Mouse (Mus musculus) limb, embryonic 11.5 days (tissue): ENCODE measurements at regions not wholly inside any gene's neighbourhood (a gene's known extent, or its start where the extent isn't known, plus 50 kb on each side); places are given as distances from the start of the nearest gene placed in this dataset.

Experiments
- ATAC-seq: fragments of 200-750 bp; cut with Nextera tagmentation; 2 replicates; pipeline ENCODE4 v1.8.0; 2017; ENCODE audit warnings: low read depth; ENCODE audit not compliant: insufficient number of reproducible peaks, low FRiP score, low TSS enrichment
- DNase-seq: peaks from one replicate; pipeline ENCODE4 v3.0.0-alpha.2; 2015; ENCODE audit warnings: low spot score
- H3K27ac ChIP-seq: fragments of 300-500 bp; sonication (generic); replicated peaks from 2 replicates; pipeline ENCODE4 v1.5.1; 2014; ENCODE audit warnings: low read depth, mild to moderate bottlenecking, low read length
- H3K27me3 ChIP-seq: fragments of 300-500 bp; sonication (generic); 2 replicates; pipeline ENCODE4 v1.6.1; 2014; ENCODE audit warnings: mild to moderate bottlenecking, low read length, mixed read lengths; ENCODE audit not compliant: control insufficient read depth, insufficient read depth
- H3K36me3 ChIP-seq: fragments of 300-500 bp; sonication (generic); 2 replicates; pipeline ENCODE4 v1.6.1; 2014; ENCODE audit warnings: mild to moderate bottlenecking, low read length, moderate library complexity, mixed read lengths; ENCODE audit not compliant: control insufficient read depth, insufficient read depth
- H3K4me1 ChIP-seq: fragments of 300-500 bp; sonication (generic); 2 replicates; pipeline ENCODE4 v1.6.1; 2014; ENCODE audit warnings: low read length, mixed read lengths; ENCODE audit not compliant: control insufficient read depth, insufficient read depth
- H3K4me2 ChIP-seq: fragments of 300-500 bp; sonication (generic); 2 replicates; pipeline ENCODE4 v1.6.1; 2014; ENCODE audit warnings: low read depth, mild to moderate bottlenecking, moderate library complexity; ENCODE audit not compliant: severe bottlenecking
- H3K4me3 ChIP-seq: fragments of 300-500 bp; sonication (generic); 2 replicates; pipeline ENCODE4 v1.5.1; 2014; ENCODE audit warnings: low read depth, low read length
- H3K9ac ChIP-seq: fragments of 300-500 bp; sonication (generic); 2 replicates; pipeline ENCODE4 v1.6.1; 2014; ENCODE audit warnings: mild to moderate bottlenecking, low read length
- H3K9me3 ChIP-seq: fragments of 300-500 bp; sonication (generic); 2 replicates; pipeline ENCODE4 v1.6.1; 2016; ENCODE audit warnings: low read length; ENCODE audit not compliant: control insufficient read depth
- WGBS: fragments of 180-500 bp; shearing (Covaris S2); extraction: QIAGEN DNeasy Blood & Tissue Kit; methylation state at CpG from one replicate; pipeline ENCODE4 v1.1.7; 2014; 5-methylcytosine and 5-hydroxymethylcytosine counted together

GRCm38 (mm10) chr5:54543556-54544061 is 545.3 kb downstream of the Stim2 start:
- DNase-seq (no peak), ATAC-seq (no peak)
- H3K27ac ChIP-seq: no peak overlapping the region
- H3K4me1 ChIP-seq: no peaks in the 10 kb centered on the region
- H3K9ac ChIP-seq: no peak overlapping the region
- no peak overlapping the region for H3K4me2 ChIP-seq
- no peak overlapping the region for H3K4me3 ChIP-seq
- no peaks in the 10 kb centered on the region for H3K9me3 ChIP-seq
- no peaks in the 10 kb centered on the region for H3K36me3 ChIP-seq
- 72% methylated on average over 3 of the region's 3 CpGs for WGBS
- no peaks in the 10 kb centered on the region for H3K27me3 ChIP-seq

DNA sequence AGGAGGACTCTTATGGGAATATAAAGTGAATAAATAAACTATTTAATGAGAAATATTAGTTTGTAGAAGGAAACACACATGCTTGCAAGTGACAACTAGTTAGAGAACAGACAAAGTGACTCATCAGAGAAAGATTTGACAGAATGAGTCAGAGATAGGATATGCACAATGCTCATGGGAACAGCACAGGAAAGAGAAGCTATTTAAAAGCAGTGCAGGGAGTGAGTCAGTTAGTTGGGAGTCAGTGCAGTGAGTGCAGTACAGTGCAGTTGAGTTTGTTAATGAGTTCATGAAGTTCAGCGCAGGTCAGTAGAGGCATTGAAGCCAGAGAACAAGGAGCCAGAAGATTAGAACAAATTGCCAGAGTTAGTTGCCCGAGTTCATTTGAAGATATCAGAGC is 580.2 kb downstream of the Stim2 start:
- Histone ChIP-seq H3K36me3 (no peaks in the 10 kb centered on the region), H3K4me2 (no peak overlapping the region), H3K27me3 (no peaks in the 10 kb centered on the region), H3K4me1 (no peaks in the 10 kb centered on the region), H3K4me3 (no peak overlapping the region), H3K9ac (no peak overlapping the region), H3K27ac (no peak overlapping the region), H3K9me3 (no peaks in the 10 kb centered on the region)
- DNase-seq (no peak), ATAC-seq (no peak)
- WGBS: 82% methylated on average over 2 of the region's 2 CpGs

DNA sequence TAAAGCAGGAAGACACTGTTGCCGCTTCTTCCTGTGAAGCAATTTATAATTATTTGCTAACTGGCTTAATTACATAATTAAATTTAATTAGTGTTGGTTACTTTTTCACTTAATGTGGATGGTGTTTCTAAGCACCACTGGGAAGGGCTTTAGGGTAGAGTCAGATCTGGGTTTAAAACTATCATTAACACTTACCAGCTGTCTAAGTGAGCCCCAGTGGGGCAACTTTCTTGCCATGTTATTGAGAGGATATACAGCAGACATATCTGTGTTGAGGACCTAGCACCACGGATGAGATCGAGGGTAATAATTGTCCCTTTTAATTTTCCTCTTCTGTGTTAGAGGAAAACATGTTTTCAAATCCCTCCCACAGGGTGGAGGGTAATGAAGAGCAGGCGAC is 581.2 kb downstream of the Stim2 start:
- Histone ChIP-seq H3K36me3 (no peaks in the 10 kb centered on the region), H3K27ac (no peak overlapping the region), H3K27me3 (no peaks in the 10 kb centered on the region), H3K9me3 (no peaks in the 10 kb centered on the region), H3K4me1 (no peaks in the 10 kb centered on the region), H3K9ac (no peak overlapping the region), H3K4me3 (no peak overlapping the region), H3K4me2 (no peak overlapping the region)
- DNase-seq: no peak
- WGBS: 63% methylated on average over 4 of the region's 4 CpGs
- ATAC-seq: no peak

DNA sequence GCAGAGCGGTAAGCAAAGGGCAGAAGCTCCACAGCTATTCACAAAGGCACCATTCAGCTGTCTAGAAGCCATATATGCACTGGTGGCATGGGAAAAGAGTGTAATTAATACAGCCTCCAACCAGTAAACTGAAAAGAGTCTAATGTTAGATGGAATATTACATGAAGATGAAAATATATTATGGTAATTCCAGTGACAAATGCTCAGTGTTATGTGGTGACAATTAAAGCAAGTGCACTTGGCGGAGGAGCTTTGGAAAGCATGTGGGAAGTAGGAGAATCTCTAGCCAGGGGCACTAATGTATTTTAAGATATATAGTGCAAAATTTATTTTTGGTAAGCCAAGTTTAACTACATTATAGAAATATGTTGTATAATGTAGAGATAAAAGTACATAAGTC is 583.9 kb downstream of the Stim2 start:
- no peaks in the 10 kb centered on the region for H3K4me1 ChIP-seq
- H3K4me2 ChIP-seq: no peak overlapping the region
- DNase-seq (no peak), ATAC-seq (no peak)
- H3K36me3 ChIP-seq: no peaks in the 10 kb centered on the region
- WGBS: 81% methylated on average over 2 of the region's 2 CpGs
- no peaks in the 10 kb centered on the region for H3K9me3 ChIP-seq
- no peaks in the 10 kb centered on the region for H3K27me3 ChIP-seq
- no peak overlapping the region for H3K9ac ChIP-seq
- no peak overlapping the region for H3K27ac ChIP-seq
- no peak overlapping the region for H3K4me3 ChIP-seq

DNA sequence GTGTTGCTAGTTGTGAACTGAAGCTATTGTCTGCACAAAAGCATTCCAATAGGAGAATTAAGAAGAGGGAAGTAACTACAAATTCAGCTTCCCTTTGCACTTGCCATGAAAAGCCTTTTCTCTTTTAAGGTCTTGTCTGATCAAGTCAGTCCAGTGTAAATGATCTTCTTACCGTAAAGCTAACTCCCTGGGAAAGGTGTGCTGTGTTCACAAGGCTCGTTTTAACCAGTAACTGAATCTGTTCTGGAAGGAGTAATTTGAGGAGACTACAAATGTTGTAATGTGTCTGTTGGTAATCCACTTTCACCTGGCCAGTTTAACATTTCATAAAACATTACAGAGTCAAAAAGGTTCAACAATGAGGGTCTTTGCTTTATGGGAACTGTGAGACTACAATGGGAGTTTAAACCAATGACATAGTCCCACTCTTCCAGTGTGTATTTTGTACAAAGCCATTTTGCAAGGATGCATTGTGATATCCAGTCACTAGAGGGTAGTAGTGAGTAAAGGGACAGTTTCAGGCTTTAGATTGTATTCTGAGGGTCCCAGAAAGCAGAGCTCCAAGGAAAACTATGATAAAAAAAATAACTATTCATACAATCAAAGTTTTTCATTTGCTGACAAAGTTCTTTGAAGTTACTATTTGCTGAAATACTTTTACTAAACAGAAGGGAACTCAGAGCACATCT is 590.2 kb downstream of the Stim2 start:
- H3K4me2 ChIP-seq: no peak overlapping the region
- ATAC-seq: no peak
- no peaks in the 10 kb centered on the region for H3K36me3 ChIP-seq
- no peaks in the 10 kb centered on the region for H3K9me3 ChIP-seq
- H3K4me1 ChIP-seq: no peaks in the 10 kb centered on the region
- H3K27me3 ChIP-seq: no peaks in the 10 kb centered on the region
- no peak overlapping the region for H3K9ac ChIP-seq
- WGBS: 68% methylated on average over 2 of the region's 2 CpGs
- H3K4me3 ChIP-seq: no peak overlapping the region
- no peak for DNase-seq
- H3K27ac ChIP-seq: no peak overlapping the region

GRCm38 (mm10) chr5:54610957-54611356 is 612.7 kb downstream of the Stim2 start:
- H3K4me2 ChIP-seq: no peak overlapping the region
- H3K9me3 ChIP-seq: no peaks in the 10 kb centered on the region
- H3K27ac ChIP-seq: no peak overlapping the region
- ATAC-seq (no peak), DNase-seq (no peak)
- H3K36me3 ChIP-seq: no peaks in the 10 kb centered on the region
- H3K9ac ChIP-seq: no peak overlapping the region
- no peaks in the 10 kb centered on the region for H3K27me3 ChIP-seq
- no peaks in the 10 kb centered on the region for H3K4me1 ChIP-seq
- WGBS: 86% methylated on average over 3 of the region's 3 CpGs
- no peak overlapping the region for H3K4me3 ChIP-seq

DNA sequence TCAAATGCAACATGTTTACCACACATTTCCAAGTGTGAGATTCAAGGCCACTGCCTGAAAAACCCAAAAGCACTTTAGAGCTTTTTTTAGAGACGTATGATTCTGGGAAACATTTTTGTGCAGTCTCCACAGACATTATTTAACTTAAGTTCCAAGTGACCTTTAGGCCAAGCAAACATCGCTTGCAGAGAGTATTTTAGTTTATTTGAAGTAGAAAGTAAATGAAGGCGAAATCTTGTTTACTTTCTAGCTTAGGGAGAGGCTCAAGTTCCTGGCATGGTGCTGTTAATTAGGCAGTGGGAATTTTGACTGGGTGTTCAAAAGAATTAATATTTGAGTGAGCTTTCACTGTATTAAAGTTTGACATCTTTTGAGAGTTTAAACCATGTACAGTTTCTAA is 624.4 kb downstream of the Stim2 start:
- Histone ChIP-seq H3K4me2 (no peak overlapping the region), H3K27me3 (no peaks in the 10 kb centered on the region), H3K36me3 (no peaks in the 10 kb centered on the region), H3K4me1 (no peaks in the 10 kb centered on the region), H3K4me3 (no peak overlapping the region), H3K27ac (no peak overlapping the region), H3K9ac (no peak overlapping the region), H3K9me3 (no peaks in the 10 kb centered on the region)
- DNase-seq (no peak), ATAC-seq (no peak)
- 82% methylated on average over 3 of the region's 3 CpGs for WGBS

DNA sequence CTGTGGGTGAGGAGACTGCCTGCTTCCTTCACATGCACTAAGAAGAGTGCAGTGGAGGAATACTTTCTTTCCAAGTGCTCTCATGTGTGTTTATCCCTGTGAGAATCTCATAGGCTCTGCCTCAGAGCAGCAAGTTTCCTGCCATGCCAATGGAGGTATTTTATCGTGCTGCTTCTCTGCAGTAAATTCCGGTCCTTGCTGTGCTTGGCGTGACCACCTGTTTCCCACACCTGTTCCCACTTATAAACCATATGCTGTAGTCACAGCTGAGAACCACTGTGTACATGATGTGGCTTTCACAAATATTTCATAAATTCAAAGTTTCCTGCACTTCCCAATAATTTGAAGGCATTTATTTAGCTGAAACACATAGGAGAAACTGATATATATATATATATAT is 634.0 kb downstream of the Stim2 start:
- H3K4me3 ChIP-seq: no peak overlapping the region
- no peak overlapping the region for H3K4me2 ChIP-seq
- 13% methylated on average over 3 of the region's 3 CpGs for WGBS
- H3K9me3 ChIP-seq: no peaks in the 10 kb centered on the region
- no peaks in the 10 kb centered on the region for H3K27me3 ChIP-seq
- H3K36me3 ChIP-seq: no peaks in the 10 kb centered on the region
- no peak overlapping the region for H3K9ac ChIP-seq
- H3K4me1 ChIP-seq: no peaks in the 10 kb centered on the region
- peak; percentile 64 for DNase-seq
- H3K27ac ChIP-seq: no peak overlapping the region
- peak; percentile 73 for ATAC-seq
